In genomic region chr3:52046027-52046700, GRCm38 (mm10) we compare ENCODE assay signal across 8 mouse cellular contexts. TPM values are rescaled to one million over a fixed set of nuclear protein-coding genes. Genes with fewer than 3 reads are reported as not detected.
A peak's percentile ranks its signal among the peaks of the same experiment; 100 is the strongest.
DNase-seq lines count a peak whose midpoint lies in the region; ATAC-seq and TF ChIP-seq lines count a peak whose summit lies in the region.

No protein-coding gene starts in this region.

- no peaks in the 10 kb centered on the region for H3K36me3 ChIP-seq in spleen, adult 2 months (ENCODE audit: control insufficient read depth, insufficient read depth, low read length)
- H3K36me3 ChIP-seq in embryonic facial prominence, embryonic 12.5 days: no peaks in the 10 kb centered on the region
- no peaks in the 10 kb centered on the region for H3K36me3 ChIP-seq in limb, embryonic 11.5 days (ENCODE audit: control insufficient read depth, insufficient read depth, low read length)
- no peaks in the 10 kb centered on the region for H3K36me3 ChIP-seq in midbrain, embryonic 11.5 days (ENCODE audit: control insufficient read depth, insufficient read depth, low read length)

- no peaks in the 10 kb centered on the region; the same call in 1 of the 2 replicates for H3K4me1 ChIP-seq in spleen, adult 2 months (ENCODE audit: control insufficient read depth, insufficient read depth, insufficient read length)
- peaks cover 38% of the 10 kb centered on the region for H3K4me1 ChIP-seq in embryonic facial prominence, embryonic 12.5 days
- H3K4me1 ChIP-seq in limb, embryonic 11.5 days (ENCODE audit: control insufficient read depth, insufficient read depth, low read length): peaks cover 25% of the 10 kb centered on the region
- H3K4me1 ChIP-seq in midbrain, embryonic 11.5 days (ENCODE audit: control insufficient read depth, insufficient read depth, low read length): peaks cover 46% of the 10 kb centered on the region

- H3K9ac ChIP-seq in embryonic facial prominence, embryonic 12.5 days: peak overlapping the region; percentile 55
- peak overlapping the region; percentile 32 for H3K9ac ChIP-seq in limb, embryonic 11.5 days (ENCODE audit: low read length)
- peak overlapping the region; percentile 66 for H3K9ac ChIP-seq in midbrain, embryonic 11.5 days (ENCODE audit: low read length)

- peak; percentile 89 for ATAC-seq in embryonic facial prominence, embryonic 12.5 days (ENCODE audit: insufficient number of reproducible peaks, insufficient read depth, low FRiP score, low TSS enrichment)
- peak; percentile 80 for ATAC-seq in limb, embryonic 11.5 days (ENCODE audit: insufficient number of reproducible peaks, low FRiP score, low TSS enrichment, low read depth)
- peak; percentile 60 for ATAC-seq in midbrain, embryonic 11.5 days (ENCODE audit: low FRiP score)

- TF ChIP-seq CTCF in spleen, adult 2 months (IDR thresholded peaks at IDR 0.05; ENCODE audit: extremely low read depth, insufficient read depth, insufficient read length, insufficient replicate concordance): no peak

- TF ChIP-seq POLR2A in spleen, adult 2 months (IDR thresholded peaks at IDR 0.05; ENCODE audit: low read depth, low read length): no peak

- H3K4me2 ChIP-seq in embryonic facial prominence, embryonic 12.5 days (replicated peaks): peak overlapping the region; percentile 49
- peak overlapping the region; percentile 48 for H3K4me2 ChIP-seq in limb, embryonic 11.5 days (ENCODE audit: low read depth, severe bottlenecking)
- H3K4me2 ChIP-seq in midbrain, embryonic 11.5 days: peak overlapping the region; percentile 52

- no peak overlapping the region for H3K27ac ChIP-seq in spleen, adult 2 months (ENCODE audit: insufficient read depth, low read length)
- H3K27ac ChIP-seq in embryonic facial prominence, embryonic 12.5 days: peak overlapping the region; percentile 97
- peak overlapping the region; percentile 80 for H3K27ac ChIP-seq in limb, embryonic 11.5 days (replicated peaks; ENCODE audit: low read depth, low read length)
- peak overlapping the region; percentile 78 for H3K27ac ChIP-seq in midbrain, embryonic 11.5 days (ENCODE audit: low read depth, low read length)

- DNase-seq in spleen, adult 2 months (ENCODE audit: low read depth in 1 of 2, low spot score in 2 of 2): no peak
- no peak for DNase-seq in spleen, adult 12 weeks (ENCODE audit: low spot score)
- DNase-seq in heart, adult 8-10 months (ENCODE audit: low spot score): peak; percentile 71
- peak; percentile 84 for DNase-seq in kidney, adult 18-20 months
- peak; percentile 85 for DNase-seq in limb, embryonic 11.5 days (ENCODE audit: low spot score)
- DNase-seq in midbrain, embryonic 11.5 days (ENCODE audit: low spot score, missing footprints): peak; percentile 96
- peak; percentile 85 for DNase-seq in skeletal muscle tissue, adult 2 months (ENCODE audit: low read depth, low spot score)

- peak overlapping the region; percentile 61; the same call in 1 of the 2 replicates for H3K4me3 ChIP-seq in spleen, adult 2 months (ENCODE audit: extremely low read depth, insufficient read depth, insufficient read length)
- H3K4me3 ChIP-seq in embryonic facial prominence, embryonic 12.5 days: peak overlapping the region; percentile 30
- H3K4me3 ChIP-seq in limb, embryonic 11.5 days (ENCODE audit: low read depth, low read length): peak overlapping the region; percentile 12
- peak overlapping the region; percentile 26 for H3K4me3 ChIP-seq in midbrain, embryonic 11.5 days (ENCODE audit: low read depth, low read length)

- WGBS in spleen, adult 2 months: 53% methylated on average over 20 of the region's 20 CpGs
- 1% methylated on average over 20 of the region's 20 CpGs for WGBS in embryonic facial prominence, embryonic 12.5 days
- WGBS in limb, embryonic 11.5 days: 1% methylated on average over 20 of the region's 20 CpGs
- 2% methylated on average over 20 of the region's 20 CpGs for WGBS in midbrain, embryonic 11.5 days

- no peaks in the 10 kb centered on the region for H3K9me3 ChIP-seq in embryonic facial prominence, embryonic 12.5 days
- no peaks in the 10 kb centered on the region for H3K9me3 ChIP-seq in limb, embryonic 11.5 days (ENCODE audit: control insufficient read depth, low read length)
- peaks cover under 1% of the 10 kb centered on the region; the same call in 1 of the 2 replicates for H3K9me3 ChIP-seq in midbrain, embryonic 11.5 days (ENCODE audit: control insufficient read depth, low read length)

- H3K27me3 ChIP-seq in spleen, adult 2 months (ENCODE audit: control insufficient read depth, insufficient read depth, low read length): no peaks in the 10 kb centered on the region
- no peaks in the 10 kb centered on the region for H3K27me3 ChIP-seq in embryonic facial prominence, embryonic 12.5 days
- H3K27me3 ChIP-seq in limb, embryonic 11.5 days (ENCODE audit: control insufficient read depth, insufficient read depth, low read length): no peaks in the 10 kb centered on the region
- H3K27me3 ChIP-seq in midbrain, embryonic 11.5 days (ENCODE audit: control insufficient read depth, insufficient read depth, low read length): no peaks in the 10 kb centered on the region

RNA-seq across cellular contexts. Expression of gene Maml3, which starts 58.7 kb away (rescaled TPM):
- polyA plus RNA-seq in spleen, adult 2 months (2012; rRNA removed): 2.7 and 3.4 TPM in 2 replicates
- polyA plus RNA-seq in embryonic facial prominence, embryonic 12.5 days (2016; fragmentation: Nextera tagmentation; extraction: Ambion mirVana): 6.4 TPM in 2 replicates
- 1 to 10 TPM; 1.9 to 3.3 (median 2.7) TPM for total RNA-seq in heart, adult 8-10 months (2022)
- polyA plus RNA-seq in limb, embryonic 11.5 days (2014; fragmentation: Nextera tagmentation; extraction: Ambion mirVana): 4.3 and 5.1 TPM in 2 replicates
- 5.3 and 6.1 TPM in 2 replicates for polyA plus RNA-seq in midbrain, embryonic 11.5 days (2014; fragmentation: Nextera tagmentation; extraction: Ambion mirVana)

Comparison
In these comparisons a context has a peak if more than half of its experiments do, and no peak if none do; other contexts are left out.
1. DNase-seq: peak in heart, adult 8-10 months (single experiment), kidney, adult 18-20 months (single experiment), limb, embryonic 11.5 days (single experiment), midbrain, embryonic 11.5 days (single experiment) and skeletal muscle tissue, adult 2 months (single experiment); none in spleen, adult 2 months (0 of 2) and spleen, adult 12 weeks (single experiment).
2. Peak in every context shown above with its lines, with median percentiles within 50 percentile points of each other: H3K4me3 ChIP-seq, ATAC-seq, H3K4me2 ChIP-seq and H3K9ac ChIP-seq.